Mouse (Mus musculus) activated CD4-positive, CD25-positive, alpha-beta regulatory T cell (primary cell): ENCODE results near the gene C5ar2. TPM values are rescaled to one million over a fixed set of nuclear protein-coding genes. Genes with fewer than 3 reads are reported as not detected.

Experiments used
- polyA plus RNA-seq, 2 experiments: library from polyadenylated mRNA; unstranded; fragments of 100-300 nt; shearing (Covaris generic); gene quantifications; one replicate each; pipeline ENCODE4 v1.2.1; 2017

Gene C5ar2
- under 1 TPM in 1 of 2 experiments, not detected in 1; 0.37 TPM for polyA plus RNA-seq

GRCm38 (mm10) chr7:16244067-16244466 is at the start of gene C5ar2:
Gene C5ar2 (minus strand): TSS chr7:16244154.

GRCm38 (mm10) chr7:16286026-16286961 is 42.3 kb upstream of the C5ar2 start, which contains the start of gene Ccdc9:
Gene Ccdc9 (minus strand): TSS chr7:16286795.

GRCm38 (mm10) chr7:16273081-16273765 is 29.3 kb upstream of the C5ar2 start, which contains the start of gene Inafm1:
Gene Inafm1 (minus strand): TSS chr7:16273617.

GRCm38 (mm10) chr7:16259110-16259590 is 15.2 kb upstream of the C5ar2 start, which contains the start of gene C5ar1:
Gene C5ar1 (minus strand): TSS chr7:16259540.

GRCm38 (mm10) chr7:16221582-16222272 is 22.2 kb downstream of the C5ar2 start, which contains the start of gene Dhx34:
Gene Dhx34 (minus strand): TSS chr7:16222037.

Other genes with a start within 250 kb of the C5ar2 start
- 1 to 10 TPM; 5.9 to 7.1 TPM for gene Bicra, start 196.2 kb downstream of the C5ar2 start, polyA plus RNA-seq
- gene Zfp541, start 182.3 kb downstream of the C5ar2 start, polyA plus RNA-seq: under 1 TPM in 1 of 2 experiments, not detected in 1; 0.10 TPM
- gene Napa, start 145.7 kb downstream of the C5ar2 start, polyA plus RNA-seq: 100 to 1,000 TPM; 196 to 221 TPM
- gene Kptn, start 124.3 kb downstream of the C5ar2 start, polyA plus RNA-seq: 10 to 100 TPM; 23.9 to 29.7 TPM
- gene Slc8a2, start 114.3 kb downstream of the C5ar2 start, polyA plus RNA-seq: not detected
- gene Meis3, start 69.1 kb downstream of the C5ar2 start, polyA plus RNA-seq: 10 to 100 TPM; 40.0 to 47.0 TPM
- 10 to 100 TPM; 17.4 to 31.8 TPM for gene Dhx34, start 22.1 kb downstream of the C5ar2 start, polyA plus RNA-seq
- gene C5ar1, start 15.4 kb upstream of the C5ar2 start, polyA plus RNA-seq: 1 to 10 TPM in 1 of 2 experiments, under 1 TPM in 1; 0.17 to 1.1 TPM
- 1 to 10 TPM; 5.6 to 5.7 TPM for gene Inafm1, start 29.5 kb upstream of the C5ar2 start, polyA plus RNA-seq
- 10 to 100 TPM; 43.3 to 51.9 TPM for gene Ccdc9, start 42.6 kb upstream of the C5ar2 start, polyA plus RNA-seq
- gene Bbc3, start 64.2 kb upstream of the C5ar2 start, polyA plus RNA-seq: 10 to 100 TPM; 21.9 to 35.8 TPM
- 100 to 1,000 TPM; 134 to 161 TPM for gene Sae1, start 143.7 kb upstream of the C5ar2 start, polyA plus RNA-seq
- 10 to 100 TPM; 17.1 to 24.1 TPM for gene Zc3h4, start 156.8 kb upstream of the C5ar2 start, polyA plus RNA-seq
- 100 to 1,000 TPM; 151 to 193 TPM for gene Tmem160, start 208.6 kb upstream of the C5ar2 start, polyA plus RNA-seq
- gene Npas1, start 233.6 kb upstream of the C5ar2 start, polyA plus RNA-seq: under 1 TPM; 0.21 to 0.38 TPM